Mouse (Mus musculus) limb, embryonic 10.5 days (tissue): Measurements from ENCODE around the gene Tanc1. TPM values are rescaled to one million over a fixed set of nuclear protein-coding genes. Genes with fewer than 3 reads are reported as not detected.
A peak's percentile ranks its signal among the peaks of the same experiment; 100 is the strongest.

Source experiments
- DNase-seq: peaks from one replicate; pipeline ENCODE4 v3.0.0-alpha.2; 2017; ENCODE audit warnings: low spot score
- H3K27ac ChIP-seq: fragments of 300-500 bp; sonication (generic); 2 replicates; pipeline ENCODE4 v1.5.1; 2016; ENCODE audit warnings: mild to moderate bottlenecking
- H3K27me3 ChIP-seq: fragments of 300-500 bp; sonication (generic); 2 replicates; pipeline ENCODE4 v1.6.1; 2016; ENCODE audit warnings: low read depth, mild to moderate bottlenecking; ENCODE audit not compliant: poor library complexity, severe bottlenecking
- H3K36me3 ChIP-seq: fragments of 300-500 bp; sonication (generic); 2 replicates; pipeline ENCODE4 v1.6.1; 2016; ENCODE audit warnings: mild to moderate bottlenecking, moderate library complexity
- H3K4me1 ChIP-seq: fragments of 300-500 bp; sonication (generic); 2 replicates; pipeline ENCODE4 v1.6.1; 2016
- H3K4me3 ChIP-seq: fragments of 300-500 bp; sonication (generic); 2 replicates; pipeline ENCODE4 v1.5.1; 2016; ENCODE audit warnings: mild to moderate bottlenecking, moderate library complexity
- H3K9me3 ChIP-seq: fragments of 300-500 bp; sonication (generic); replicated peaks from 2 replicates; pipeline ENCODE4 v1.6.1; 2016; ENCODE audit warnings: mild to moderate bottlenecking
- WGBS: fragments of 180-500 bp; shearing (Covaris S2); methylation state at CpG from one replicate; pipeline ENCODE4 v1.1.7; 2016; 5-methylcytosine and 5-hydroxymethylcytosine counted together
- polyA plus RNA-seq: library from polyadenylated mRNA; unstranded; fragments of >200 nt; fragmentation: Nextera tagmentation; extraction: Ambion mirVana; gene quantifications from 2 replicates; pipeline ENCODE4 v1.2.1, GENCODE M21; 2016

Tanc1 gene
- polyA plus RNA-seq, 1 experiment from 2014 or later: 85.4 TPM

DNA sequence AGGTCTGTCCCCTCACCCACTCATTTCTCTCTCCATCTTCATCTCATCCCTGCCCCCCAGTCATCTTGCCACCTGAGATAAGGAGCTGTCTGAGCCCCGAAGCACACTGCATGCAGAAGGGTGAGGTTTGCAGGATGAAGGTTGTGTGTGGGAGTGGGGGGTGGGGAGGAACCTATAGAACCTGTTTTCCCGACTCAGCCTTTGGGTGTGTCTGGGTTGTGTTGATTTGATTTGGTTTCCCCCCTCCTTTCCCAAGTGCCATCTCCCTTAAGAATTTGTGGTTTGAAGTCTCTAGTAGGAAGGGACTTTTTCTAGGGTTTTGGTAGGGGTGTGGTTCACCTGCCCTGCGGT is 157.5 kb downstream of the Tanc1 start:
- Histone ChIP-seq H3K4me3 (no peak overlapping the region), H3K9me3 (no peaks in the 10 kb centered on the region), H3K36me3 (peaks cover 36% of the 10 kb centered on the region), H3K27ac (peak overlapping the region; percentile 34), H3K27me3 (no peaks in the 10 kb centered on the region), H3K4me1 (peaks cover 85% of the 10 kb centered on the region)
- 88% methylated on average over 3 of the region's 3 CpGs for WGBS
- DNase-seq: no peak

DNA sequence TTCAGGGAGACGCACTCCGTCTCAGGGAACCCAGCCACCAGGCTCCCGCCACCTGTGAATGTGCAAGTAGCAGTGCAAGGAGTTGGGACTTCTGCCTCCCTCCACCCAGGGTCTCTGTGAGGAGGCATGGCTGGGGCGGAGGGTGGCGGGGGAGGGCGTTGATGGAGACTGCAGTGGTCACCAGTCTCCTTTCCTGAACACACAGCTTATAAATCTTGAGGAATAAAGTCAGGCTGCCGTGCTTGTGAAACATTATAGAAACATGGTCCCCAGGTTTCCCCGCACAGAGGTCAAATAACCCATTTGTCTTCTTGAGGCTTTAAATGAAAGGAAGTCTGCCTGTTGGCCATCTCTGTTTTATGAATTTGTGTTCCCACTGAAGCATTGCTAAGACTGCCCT is 159.9 kb downstream of the Tanc1 start:
- no peaks in the 10 kb centered on the region for H3K27me3 ChIP-seq
- peaks cover 86% of the 10 kb centered on the region for H3K4me1 ChIP-seq
- peak; percentile 80 for DNase-seq
- H3K9me3 ChIP-seq: no peaks in the 10 kb centered on the region
- H3K4me3 ChIP-seq: peak overlapping the region; percentile 24; the same call in 1 of the 2 replicates
- 19% methylated on average over 8 of the region's 8 CpGs for WGBS
- H3K27ac ChIP-seq: peak overlapping the region; percentile 81
- H3K36me3 ChIP-seq: peaks cover 45% of the 10 kb centered on the region

DNA sequence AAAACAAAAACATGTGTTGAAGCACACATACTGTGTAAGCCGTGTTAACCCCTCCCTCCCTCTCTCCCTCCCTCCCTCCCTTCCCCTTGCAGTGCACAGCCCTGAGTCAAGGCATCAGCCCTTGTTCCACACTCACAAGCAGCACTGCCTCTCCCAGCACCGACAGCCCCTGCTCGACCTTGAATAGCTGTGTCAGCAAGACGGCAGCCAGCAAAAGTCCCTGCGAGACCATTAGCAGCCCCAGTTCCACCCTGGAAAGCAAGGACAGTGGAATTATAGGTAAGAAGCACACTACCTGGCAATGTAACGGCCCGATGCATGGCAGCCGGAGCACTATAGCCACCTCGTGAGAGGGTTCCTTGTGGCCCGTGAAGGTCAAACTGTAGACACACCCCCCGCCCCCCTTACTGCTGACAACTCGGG is 160.4 kb downstream of the Tanc1 start:
- H3K27me3 ChIP-seq: no peaks in the 10 kb centered on the region
- peak overlapping the region; percentile 32 for H3K4me3 ChIP-seq
- peak overlapping the region; percentile 81 for H3K27ac ChIP-seq
- peaks cover 82% of the 10 kb centered on the region for H3K4me1 ChIP-seq
- peak; percentile 69 for DNase-seq
- H3K36me3 ChIP-seq: peaks cover 50% of the 10 kb centered on the region
- WGBS: 32% methylated on average over 12 of the region's 12 CpGs
- H3K9me3 ChIP-seq: no peaks in the 10 kb centered on the region

DNA sequence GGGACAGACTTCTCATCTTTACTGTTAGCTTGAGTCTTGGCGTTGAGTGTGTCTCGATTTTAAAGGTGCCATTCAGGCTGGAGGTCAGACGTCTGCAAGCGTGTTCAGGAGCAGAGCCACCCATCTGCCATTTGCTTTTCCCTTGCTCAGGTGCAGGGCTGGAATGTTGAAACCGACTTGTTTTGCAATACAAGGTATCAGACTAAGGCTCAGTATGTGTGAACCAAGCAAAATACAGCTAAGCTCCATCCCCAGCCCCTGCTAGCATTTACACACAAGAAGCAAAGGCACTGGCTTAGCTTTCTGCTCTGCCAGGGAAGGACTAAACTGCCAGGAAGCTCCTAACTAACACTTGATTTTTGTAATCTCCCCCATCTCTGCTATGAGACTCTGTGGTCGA is 162.5 kb downstream of the Tanc1 start:
- DNase-seq: no peak
- Histone ChIP-seq H3K9me3 (no peaks in the 10 kb centered on the region), H3K4me3 (no peak overlapping the region), H3K27ac (no peak overlapping the region), H3K4me1 (peaks cover 74% of the 10 kb centered on the region), H3K36me3 (peaks cover 68% of the 10 kb centered on the region), H3K27me3 (no peaks in the 10 kb centered on the region)
- WGBS: 91% methylated on average over 6 of the region's 6 CpGs

DNA sequence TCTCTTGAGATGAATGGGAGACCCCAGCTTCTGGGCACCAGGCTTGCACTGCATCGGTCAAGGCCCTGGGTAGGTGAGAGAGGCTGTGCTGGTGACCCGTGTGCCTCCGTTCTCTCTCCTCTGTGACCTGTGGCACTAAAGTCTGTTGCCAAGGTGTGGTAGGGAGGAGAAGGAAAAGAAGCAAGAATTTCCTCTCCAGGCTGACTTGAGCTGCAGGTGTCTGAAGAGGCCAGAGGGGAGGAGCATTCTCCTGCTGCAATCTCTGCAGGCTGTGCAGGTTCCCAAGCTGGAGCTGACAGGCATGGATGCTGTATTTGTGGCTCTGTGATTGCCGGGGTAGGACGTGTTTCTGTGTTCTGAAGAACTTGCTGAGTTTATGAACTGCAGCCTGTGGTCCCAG is 163.3 kb downstream of the Tanc1 start:
- 86% methylated on average over 5 of the region's 5 CpGs for WGBS
- Histone ChIP-seq H3K27ac (no peak overlapping the region), H3K4me3 (no peak overlapping the region), H3K27me3 (no peaks in the 10 kb centered on the region), H3K36me3 (peaks cover 76% of the 10 kb centered on the region), H3K4me1 (peaks cover 72% of the 10 kb centered on the region), H3K9me3 (no peaks in the 10 kb centered on the region)
- no peak for DNase-seq

DNA sequence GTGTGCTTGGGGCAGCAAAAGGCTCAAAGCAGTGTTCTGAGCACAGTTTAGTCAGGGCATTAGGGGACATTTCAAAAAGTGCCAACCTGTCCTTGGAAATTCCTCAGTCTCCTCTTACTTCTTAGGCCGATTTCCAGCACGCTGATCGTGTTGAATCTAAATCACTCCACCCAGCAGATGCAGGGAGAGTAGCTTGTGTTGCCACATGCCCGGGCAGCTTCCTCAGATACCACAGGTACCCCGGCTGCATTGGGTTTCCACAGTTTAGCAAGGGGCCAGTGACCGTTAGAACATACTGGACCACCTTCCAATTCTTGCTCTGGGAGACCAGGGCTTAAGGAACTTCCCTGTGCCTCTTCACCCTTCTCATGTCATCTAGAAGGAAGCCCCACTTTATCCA is 164.0 kb downstream of the Tanc1 start:
- no peak overlapping the region for H3K4me3 ChIP-seq
- peak overlapping the region; percentile 44; the same call in 1 of the 2 replicates for H3K27ac ChIP-seq
- WGBS: 85% methylated on average over 6 of the region's 6 CpGs
- no peak for DNase-seq
- H3K9me3 ChIP-seq: no peaks in the 10 kb centered on the region
- H3K4me1 ChIP-seq: peaks cover 65% of the 10 kb centered on the region
- no peaks in the 10 kb centered on the region for H3K27me3 ChIP-seq
- H3K36me3 ChIP-seq: peaks cover 82% of the 10 kb centered on the region

DNA sequence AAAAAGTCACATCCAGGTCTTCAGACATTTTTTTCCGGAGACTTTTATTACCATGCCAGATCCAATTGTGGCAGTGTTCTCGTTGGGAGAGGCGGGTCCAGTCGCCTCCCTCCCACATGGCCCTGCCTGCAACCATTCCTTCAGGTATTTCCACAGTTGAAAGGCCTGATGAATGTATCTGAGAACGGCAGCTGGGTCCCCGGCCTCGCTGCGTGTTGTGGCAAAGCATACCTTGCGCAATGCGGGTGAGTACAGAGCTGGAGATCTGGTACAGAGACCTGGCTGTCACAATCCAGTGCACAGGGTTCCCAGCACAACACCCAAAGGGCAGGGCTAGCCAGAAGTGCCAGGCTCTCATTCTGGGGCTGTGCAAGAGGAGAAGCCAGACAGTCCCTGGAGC is 167.5 kb downstream of the Tanc1 start:
- WGBS: 74% methylated on average over 10 of the region's 10 CpGs
- DNase-seq: no peak
- Histone ChIP-seq H3K36me3 (peaks cover 92% of the 10 kb centered on the region), H3K4me3 (no peak overlapping the region), H3K4me1 (peaks cover 59% of the 10 kb centered on the region), H3K9me3 (no peaks in the 10 kb centered on the region), H3K27ac (peak overlapping the region; percentile 21), H3K27me3 (no peaks in the 10 kb centered on the region)

DNA sequence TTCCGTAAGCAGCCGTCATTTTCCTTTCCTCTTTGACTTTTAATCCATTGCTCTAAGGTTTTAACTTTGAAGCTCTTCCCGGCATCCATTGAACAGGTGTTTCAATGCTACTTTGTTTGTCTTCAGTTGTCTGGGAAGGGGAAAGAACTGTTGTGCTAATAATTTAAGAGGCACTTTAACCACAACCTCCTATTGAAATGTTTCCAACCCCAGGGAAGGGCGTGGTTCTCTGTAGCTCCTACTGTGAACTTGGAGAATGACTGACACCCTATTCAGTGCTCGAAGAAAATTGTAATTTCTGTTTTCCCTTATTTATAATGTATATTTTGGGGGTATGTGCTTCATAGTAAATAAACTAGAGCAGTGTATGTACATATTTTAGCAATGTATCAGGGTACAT is 168.4 kb downstream of the Tanc1 start:
- Histone ChIP-seq H3K4me1 (peaks cover 57% of the 10 kb centered on the region), H3K27ac (no peak overlapping the region), H3K9me3 (no peaks in the 10 kb centered on the region), H3K4me3 (no peak overlapping the region), H3K27me3 (no peaks in the 10 kb centered on the region), H3K36me3 (peaks cover 91% of the 10 kb centered on the region)
- WGBS: 94% methylated on average over 5 of the region's 5 CpGs
- no peak for DNase-seq

DNA sequence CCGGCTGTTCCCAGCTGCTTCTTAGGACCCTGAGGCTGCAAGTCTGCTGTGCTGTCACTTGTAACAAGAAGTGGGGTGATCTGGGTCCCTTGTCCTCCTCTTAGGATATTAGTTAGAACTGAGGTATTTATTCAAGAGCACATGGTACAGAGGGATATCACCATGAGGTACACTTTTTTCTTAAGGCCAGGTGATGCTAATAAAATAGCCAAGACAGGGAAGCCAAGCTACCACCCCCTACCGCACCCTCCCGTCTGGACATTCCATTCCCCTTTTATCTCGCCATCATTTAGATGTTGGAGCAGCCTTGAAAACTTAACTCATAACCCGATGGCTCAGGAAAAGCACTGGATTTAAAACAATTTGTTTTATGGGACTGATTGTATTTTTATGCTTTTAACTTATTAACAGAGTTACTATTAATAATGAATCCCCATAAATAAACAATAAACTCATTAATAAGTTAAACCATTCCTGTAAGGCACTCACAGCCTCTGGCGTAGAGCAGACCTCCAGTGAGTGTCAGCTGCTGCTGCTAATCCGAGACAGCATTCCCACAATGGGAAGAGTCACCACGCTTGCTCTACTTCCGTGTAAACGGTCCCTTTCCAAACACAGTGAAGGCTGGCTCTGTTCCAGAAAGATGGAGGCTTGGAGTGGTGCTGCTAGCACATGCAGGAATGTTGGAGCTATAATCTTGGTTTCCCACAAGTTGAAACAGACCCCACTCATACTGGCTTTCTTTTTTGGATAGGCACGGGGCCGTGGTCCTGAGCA is 171.4 kb downstream of the Tanc1 start:
- peaks cover 95% of the 10 kb centered on the region for H3K36me3 ChIP-seq
- 79% methylated on average over 12 of the region's 12 CpGs for WGBS
- no peak overlapping the region for H3K27ac ChIP-seq
- no peak for DNase-seq
- H3K9me3 ChIP-seq: no peaks in the 10 kb centered on the region
- no peaks in the 10 kb centered on the region for H3K27me3 ChIP-seq
- peaks cover 51% of the 10 kb centered on the region for H3K4me1 ChIP-seq
- H3K4me3 ChIP-seq: no peak overlapping the region

DNA sequence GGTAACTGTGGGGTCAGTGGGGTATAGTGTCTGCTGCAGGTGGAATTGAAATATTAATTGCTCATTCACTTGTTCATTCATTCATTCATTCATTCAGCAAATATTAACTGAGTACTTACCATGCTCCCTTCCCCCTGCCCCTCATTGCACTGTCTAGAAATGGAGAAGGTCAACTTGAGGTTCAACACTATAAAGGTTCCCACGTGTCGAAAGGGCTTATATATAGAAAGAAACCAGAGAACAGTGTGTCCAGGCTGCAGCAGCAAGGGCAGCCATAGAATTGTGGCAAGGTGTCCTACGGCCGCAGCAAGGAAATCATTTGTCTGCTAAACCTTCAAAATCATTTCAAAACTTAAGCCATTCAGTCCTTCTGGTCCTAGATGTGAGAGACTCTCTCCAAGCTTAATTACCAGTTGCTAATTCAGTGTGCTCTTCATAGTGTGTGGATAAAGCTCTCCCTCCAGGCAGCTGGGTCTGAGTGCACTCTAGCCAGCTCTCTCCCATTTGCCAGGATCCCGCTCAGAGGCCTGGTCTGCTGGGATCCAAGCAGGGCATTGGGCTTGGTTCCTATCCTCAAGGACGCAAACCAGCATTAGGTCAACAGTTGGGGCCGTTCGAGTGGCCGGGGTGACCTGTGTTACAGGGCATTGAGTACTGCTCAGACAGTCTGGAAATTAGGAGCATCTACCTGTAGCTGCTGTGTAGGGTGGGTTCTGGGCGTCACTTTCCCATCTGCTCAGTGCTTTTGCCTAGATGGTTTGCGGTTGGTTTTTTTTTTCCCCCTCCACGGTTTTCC is 172.2 kb downstream of the Tanc1 start:
- no peak overlapping the region for H3K27ac ChIP-seq
- no peak overlapping the region for H3K4me3 ChIP-seq
- no peaks in the 10 kb centered on the region for H3K9me3 ChIP-seq
- H3K27me3 ChIP-seq: no peaks in the 10 kb centered on the region
- peaks cover 46% of the 10 kb centered on the region for H3K4me1 ChIP-seq
- 91% methylated on average over 12 of the region's 12 CpGs for WGBS
- no peak for DNase-seq
- H3K36me3 ChIP-seq: peaks cover 94% of the 10 kb centered on the region

DNA sequence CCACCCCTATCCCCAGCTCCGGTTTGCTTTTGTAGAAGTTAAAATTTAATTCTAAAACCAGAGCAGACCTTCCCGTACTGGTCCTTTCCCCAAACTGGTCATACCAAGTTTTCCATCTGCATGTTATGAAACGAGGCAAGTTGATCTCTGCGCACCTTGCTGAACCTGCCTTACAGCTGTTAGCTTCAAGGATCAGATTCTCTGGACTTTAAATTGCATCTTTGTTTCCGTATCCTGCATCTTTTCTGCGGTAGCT is 172.7 kb downstream of the Tanc1 start:
- no peak for DNase-seq
- WGBS: 88% methylated on average over 6 of the region's 6 CpGs
- Histone ChIP-seq H3K27me3 (no peaks in the 10 kb centered on the region), H3K4me3 (no peak overlapping the region), H3K4me1 (peaks cover 41% of the 10 kb centered on the region), H3K27ac (no peak overlapping the region), H3K9me3 (no peaks in the 10 kb centered on the region), H3K36me3 (peaks cover 94% of the 10 kb centered on the region)

DNA sequence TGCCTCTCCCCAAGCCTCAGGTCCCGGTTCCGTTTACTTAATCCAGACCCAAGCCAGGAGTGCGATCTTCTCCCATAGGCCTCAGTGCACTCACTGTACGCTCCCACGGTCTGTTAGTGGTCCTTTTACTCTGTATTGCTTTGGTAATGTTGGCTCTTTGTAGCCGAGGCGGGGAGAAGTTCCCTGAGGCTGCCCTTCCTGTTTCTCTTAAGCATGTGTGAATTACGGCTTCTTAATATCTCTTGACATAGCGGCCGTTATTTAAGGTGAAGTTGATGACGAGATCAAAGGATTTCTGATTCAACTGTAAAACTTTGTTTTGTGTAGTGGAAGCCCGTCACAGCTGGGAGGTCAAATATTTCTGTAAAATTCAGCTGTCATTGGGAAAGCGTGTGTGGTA is 173.8 kb downstream of the Tanc1 start:
- WGBS: 48% methylated on average over 13 of the region's 13 CpGs
- H3K4me1 ChIP-seq: peaks cover 37% of the 10 kb centered on the region
- H3K36me3 ChIP-seq: peaks cover 86% of the 10 kb centered on the region
- no peak overlapping the region for H3K4me3 ChIP-seq
- DNase-seq: no peak
- H3K9me3 ChIP-seq: no peaks in the 10 kb centered on the region
- no peaks in the 10 kb centered on the region for H3K27me3 ChIP-seq
- H3K27ac ChIP-seq: peak overlapping the region; percentile 30; the same call in 1 of the 2 replicates

DNA sequence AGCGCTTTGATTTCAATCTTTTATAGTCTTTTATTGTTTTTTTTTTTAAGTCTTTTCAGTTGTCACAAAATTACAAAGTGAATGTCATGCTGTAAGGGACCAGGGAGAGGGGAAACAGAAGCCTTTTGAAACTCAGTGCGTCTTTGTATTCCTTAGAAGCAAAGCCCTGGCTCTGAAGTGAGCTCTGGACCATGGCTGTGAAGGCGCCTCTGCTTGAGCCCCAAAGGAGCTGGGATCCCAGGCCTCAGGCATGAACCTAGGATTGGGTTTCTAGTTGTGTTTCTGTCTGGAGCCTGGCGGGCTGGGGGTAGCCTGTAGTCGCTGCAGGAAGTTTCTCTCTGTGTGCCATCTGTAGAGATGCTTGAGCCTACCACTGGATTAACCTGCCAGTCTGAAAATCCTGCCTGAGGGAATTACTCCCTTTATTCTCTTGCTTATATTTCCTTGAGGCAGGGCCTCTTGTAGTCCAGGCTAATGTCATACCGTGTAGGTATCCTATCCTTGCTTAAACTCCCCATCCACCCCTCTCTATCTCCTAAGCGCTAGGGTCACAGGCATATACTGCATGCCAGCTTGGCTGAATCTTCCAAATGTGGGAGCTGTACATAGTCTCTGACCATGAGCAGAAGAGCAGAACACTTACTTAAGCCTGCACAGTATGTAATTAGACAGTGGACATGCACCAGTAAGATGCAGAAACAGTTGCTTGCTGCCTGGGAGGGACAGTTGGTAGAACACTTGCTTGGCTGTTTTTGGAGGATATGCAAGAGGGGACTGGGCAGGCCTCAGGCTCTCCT is 177.1 kb downstream of the Tanc1 start:
- H3K36me3 ChIP-seq: peaks cover 88% of the 10 kb centered on the region

More for the DNA sequence above, 177.1 kb downstream of the Tanc1 start:
- H3K4me3 ChIP-seq: no peak overlapping the region
- DNase-seq: no peak
- peaks cover 21% of the 10 kb centered on the region for H3K4me1 ChIP-seq
- H3K27ac ChIP-seq: no peak overlapping the region
- no peaks in the 10 kb centered on the region for H3K9me3 ChIP-seq
- no peaks in the 10 kb centered on the region for H3K27me3 ChIP-seq
- WGBS: 90% methylated on average over 7 of the region's 7 CpGs
